Mouse (Mus musculus): ENCODE measurements around the gene Ssr1.

DNA sequence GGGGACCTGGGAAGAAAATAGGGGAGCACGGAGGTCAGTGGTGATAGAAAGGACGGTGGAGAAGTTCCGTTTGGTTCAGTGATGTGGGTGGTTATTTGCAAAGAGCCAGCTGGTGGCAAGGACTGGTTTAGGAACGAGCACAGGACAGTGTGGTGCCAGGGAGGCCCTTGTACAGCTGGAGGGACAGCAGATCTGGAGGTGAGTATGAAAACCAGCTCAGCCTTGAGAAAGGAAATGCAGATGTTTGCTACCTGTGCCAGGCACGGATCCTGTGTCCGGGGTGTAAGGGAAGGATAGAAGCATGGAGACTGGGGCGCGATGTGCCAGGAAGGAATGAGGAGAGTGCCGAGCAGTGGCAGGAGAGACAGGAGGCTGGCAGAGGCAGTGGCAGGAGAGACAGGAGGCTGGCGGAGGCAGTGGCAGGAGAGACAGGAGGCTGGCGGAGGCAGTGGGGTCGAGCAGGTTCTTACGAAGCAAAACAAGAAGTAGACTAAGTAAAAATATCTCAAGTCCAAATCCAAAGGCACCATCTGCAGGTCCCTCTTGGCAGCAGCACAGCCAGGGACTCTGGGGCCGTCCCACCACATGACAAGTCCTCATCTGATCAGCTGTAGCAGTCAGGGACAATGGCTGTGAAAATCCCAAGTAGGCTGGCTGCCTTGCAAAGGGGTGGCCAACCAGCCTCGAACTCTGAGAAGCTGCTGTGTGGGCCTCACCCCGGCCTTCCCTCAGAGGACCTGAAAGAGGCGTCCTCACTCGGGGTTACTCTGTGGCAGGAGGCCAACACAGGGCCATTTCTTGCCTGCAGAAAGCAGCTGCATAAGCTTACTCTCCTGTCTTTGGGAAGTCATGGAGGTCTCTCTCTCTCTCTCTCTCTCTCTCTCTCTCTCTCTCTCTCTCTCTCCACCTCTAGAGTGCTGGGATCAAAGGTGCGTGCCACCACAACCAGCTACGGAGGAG lies 29.6 kb downstream of the Ssr1 start:
- TF ChIP-seq CTCF (IDR thresholded peaks at IDR 0.05; ENCODE audit: insufficient read depth, low read depth, low read length) (no peak), POLR2A (IDR thresholded peaks at IDR 0.05; ENCODE audit: insufficient read depth, low read depth, low read length) (no peak)

Measured in olfactory bulb, adult 2 months (tissue).